In genomic region chr2:128613365-128613764, GRCm38 (mm10) we compare ENCODE assay signal across 17 mouse cellular contexts. TPM values are rescaled to one million over a fixed set of nuclear protein-coding genes. Genes with fewer than 3 reads are reported as not detected.
DNase-seq lines count a peak whose midpoint lies in the region; ATAC-seq and TF ChIP-seq lines count a peak whose summit lies in the region.
"Had no signal": no experiment of that assay in that cellular context is flagged by ENCODE, and none has a peak within 500 bp of the region (broad histone marks: within the 10 kb centered on the region; RNA-seq: fewer than 3 reads in every experiment).

No protein-coding gene starts in this region.

- no peaks in the 10 kb centered on the region for H3K9me3 ChIP-seq in lung, postnatal 0 days (ENCODE audit: low read length)
- H3K9me3 ChIP-seq: hindbrain, embryonic 15.5 days; limb, embryonic 15.5 days; midbrain, embryonic 15.5 days; neural tube, embryonic 12.5 days had no signal

- peak; percentile 48 for ATAC-seq in lung, postnatal 0 days
- ATAC-seq: midbrain, embryonic 15.5 days had no signal

- H3K4me3 ChIP-seq in lung, postnatal 0 days (ENCODE audit: low read depth, low read length), result no peak overlapping the region
- H3K4me3 ChIP-seq: hindbrain, embryonic 15.5 days; limb, embryonic 15.5 days; midbrain, embryonic 15.5 days; neural tube, embryonic 12.5 days had no signal

- WGBS in lung, postnatal 0 days, result 17% methylated on average over 5 of the region's 5 CpGs

- no peaks in the 10 kb centered on the region for H3K4me1 ChIP-seq in lung, postnatal 0 days (ENCODE audit: insufficient read depth, low read depth, low read length)
- H3K4me1 ChIP-seq: hindbrain, embryonic 15.5 days; limb, embryonic 15.5 days; midbrain, embryonic 15.5 days; neural tube, embryonic 12.5 days had no signal

- no peak overlapping the region for H3K4me2 ChIP-seq in lung, postnatal 0 days (replicated peaks; ENCODE audit: low read depth, low read length)
- H3K4me2 ChIP-seq: hindbrain, embryonic 15.5 days; limb, embryonic 15.5 days; midbrain, embryonic 15.5 days; neural tube, embryonic 12.5 days had no signal

- TF ChIP-seq CTCF in lung, postnatal 0 days (IDR thresholded peaks at IDR 0.05), result no peak

- TF ChIP-seq EP300 in lung, postnatal 0 days (IDR thresholded peaks at IDR 0.05), result peak; percentile 33; the same call in 1 of the 2 replicates

- peak; percentile 6 to 35 for DNase-seq in heart, adult 9 months (ENCODE audit: low spot score in 2 of 2)
- DNase-seq in heart, postnatal 25 days (ENCODE audit: low spot score), result no peak
- DNase-seq in R1 (ENCODE audit: low read depth, low spot score), result peak; percentile 16
- peak; percentile 19 to 20 for DNase-seq in heart, postnatal 14 days
- peak; percentile 58 for DNase-seq in lung, postnatal 0 days (ENCODE audit: low spot score)
- no peak for DNase-seq in left cerebral cortex, postnatal 10 days (ENCODE audit: extremely low spot score in 1 of 2, low spot score in 2 of 2)
- DNase-seq in retina, embryonic 14.5 days (ENCODE audit: low spot score), result no peak
- DNase-seq: cerebellum, adult 11-12 months had no signal

- H3K27me3 ChIP-seq in lung, postnatal 0 days (replicated peaks; ENCODE audit: insufficient read depth, low read length), result no peaks in the 10 kb centered on the region
- H3K27me3 ChIP-seq: hindbrain, embryonic 15.5 days; limb, embryonic 15.5 days; midbrain, embryonic 15.5 days; neural tube, embryonic 12.5 days had no signal

- no peak overlapping the region for H3K9ac ChIP-seq in lung, postnatal 0 days (replicated peaks; ENCODE audit: low read depth)
- H3K9ac ChIP-seq: hindbrain, embryonic 15.5 days; limb, embryonic 15.5 days; midbrain, embryonic 15.5 days; neural tube, embryonic 12.5 days had no signal

- H3K27ac ChIP-seq in lung, postnatal 0 days (ENCODE audit: low read length), result peak overlapping the region; percentile 38; the same call in 1 of the 2 replicates
- H3K27ac ChIP-seq: hindbrain, embryonic 15.5 days; kidney, postnatal 0 days; limb, embryonic 15.5 days; midbrain, embryonic 15.5 days; neural tube, embryonic 12.5 days had no signal

- peaks cover 40% of the 10 kb centered on the region for H3K36me3 ChIP-seq in lung, postnatal 0 days (ENCODE audit: insufficient read depth, low read length)

- intact Hi-C loops in heart, postnatal 25 days (cut with DNase I), result no loop called here
- intact Hi-C loops in heart, postnatal 14 days (cut with DNase I), result no loop called here
- intact Hi-C loops in left cerebral cortex, postnatal 10 days (cut with DNase I), result no loop called here

RNA-seq across cellular contexts. Expression of gene Spdye4c, which starts 22.4 kb away (rescaled TPM):
- total RNA-seq in heart, postnatal 25 days (2021), result not detected
- total RNA-seq in heart, postnatal 14 days (2021), result not detected
- polyA plus RNA-seq in lung, postnatal 0 days (2015; fragmentation: Nextera tagmentation; extraction: Ambion mirVana), result not detected in 2 replicates
- not detected for total RNA-seq in left cerebral cortex, postnatal 10 days (2021)
- total RNA-seq: granulocyte monocyte progenitor cell, adult 5-6 weeks; MEL had no signal
- polyA plus RNA-seq: frontal cortex, adult 2 months; hindbrain, embryonic 15.5 days; kidney, postnatal 0 days; limb, embryonic 15.5 days; midbrain, embryonic 15.5 days; neural tube, embryonic 12.5 days; thymus, postnatal 0 days had no signal

Comparison
In these comparisons a context has a peak if more than half of its experiments do, and no peak if none do; other contexts are left out.
1. DNase-seq: peak in heart, adult 9 months (2 of 2), R1 (single experiment), heart, postnatal 14 days (2 of 2) and lung, postnatal 0 days (single experiment); none in heart, postnatal 25 days (single experiment), left cerebral cortex, postnatal 10 days (0 of 2) and retina, embryonic 14.5 days (single experiment).